Mouse (Mus musculus) cerebellum, adult 2 months (tissue): ENCODE measurements around the gene Dnah12. TPM values are rescaled to one million over a fixed set of nuclear protein-coding genes. Genes with fewer than 3 reads are reported as not detected.
A peak's percentile ranks its signal among the peaks of the same experiment; 100 is the strongest.

ENCODE experiments used
- DNase-seq, 2 experiments: peaks; one replicate each; pipeline ENCODE4 v3.0.0; 2021
- H3K27ac ChIP-seq: fragments of 200-500 bp; 2 replicates; pipeline ENCODE4 v1.5.1; 2012; ENCODE audit warnings: low read length, control low read depth, inconsistent platforms; ENCODE audit not compliant: insufficient read depth
- H3K27me3 ChIP-seq: fragments of 200-500 bp; 2 replicates; pipeline ENCODE4 v1.6.1; 2012; ENCODE audit warnings: inconsistent platforms, mild to moderate bottlenecking, low read length, moderate library complexity; ENCODE audit not compliant: control insufficient read depth, insufficient read depth
- H3K4me1 ChIP-seq: fragments of 200-500 bp; 2 replicates; pipeline ENCODE4 v1.6.1; 2011; ENCODE audit warnings: low read length; ENCODE audit not compliant: control insufficient read depth, insufficient read depth
- H3K4me3 ChIP-seq: fragments of 200-500 bp; replicated peaks from 2 replicates; pipeline ENCODE3; 2011; ENCODE audit warnings: mild to moderate bottlenecking, low read depth, low read length, control low read depth; ENCODE audit not compliant: insufficient read depth
- CTCF ChIP-seq: fragments of 200-500 bp; IDR thresholded peaks from 2 replicates; pipeline ENCODE4 v1.5.1; 2011; ENCODE audit warnings: low read depth, mild to moderate bottlenecking, control low read depth, low read length, moderate library complexity, borderline replicate concordance; ENCODE audit not compliant: insufficient read depth
- POLR2A ChIP-seq: fragments of 200-500 bp; IDR thresholded peaks from 2 replicates; pipeline ENCODE4 v1.6.1; 2011; ENCODE audit warnings: low read length, control low read depth, borderline replicate concordance; ENCODE audit not compliant: insufficient read depth
- whole genome bisulfite sequencing: fragments of 180-500 bp; shearing (Covaris S2); methylation state at CpG from one replicate; pipeline ENCODE4 v1.1.7; 2018; 5-methylcytosine and 5-hydroxymethylcytosine counted together
- polyA plus RNA-seq: library from polyadenylated mRNA; depleted of rRNA; stranded (reverse); fragments of >200 nt; gene quantifications from 2 replicates; pipeline ENCODE4 v1.2.3, GENCODE M21; 2012

The Dnah12 gene
- polyA plus RNA-seq, 1 experiment, result 0.08 TPM

DNA sequence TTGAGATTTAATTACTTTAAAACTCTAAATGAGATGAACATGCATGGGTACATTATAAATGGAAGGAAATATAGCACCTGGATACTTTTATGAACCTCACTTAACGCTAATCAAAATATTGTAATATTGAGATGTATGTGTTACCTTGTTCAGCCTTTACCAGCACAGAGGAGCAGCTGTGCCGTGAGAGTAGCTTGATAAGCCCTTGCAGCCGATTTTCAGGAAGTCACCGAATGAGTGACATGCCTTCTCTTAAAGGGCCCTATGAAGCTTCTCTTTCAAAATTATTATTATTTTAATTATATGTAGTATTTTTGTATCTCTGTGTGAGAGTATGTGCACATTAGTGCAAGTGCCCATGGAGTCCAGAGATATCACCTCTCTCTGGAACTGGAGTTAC is 75.1 kb downstream of the Dnah12 start:
- TF ChIP-seq CTCF (no peak), POLR2A (no peak)
- H3K4me1 ChIP-seq, result no peaks in the 10 kb centered on the region
- no peak overlapping the region for H3K27ac ChIP-seq
- no peaks in the 10 kb centered on the region for H3K27me3 ChIP-seq
- no peak for DNase-seq
- no peak overlapping the region for H3K4me3 ChIP-seq
- WGBS, result 79% methylated on average over 4 of the region's 4 CpGs

DNA sequence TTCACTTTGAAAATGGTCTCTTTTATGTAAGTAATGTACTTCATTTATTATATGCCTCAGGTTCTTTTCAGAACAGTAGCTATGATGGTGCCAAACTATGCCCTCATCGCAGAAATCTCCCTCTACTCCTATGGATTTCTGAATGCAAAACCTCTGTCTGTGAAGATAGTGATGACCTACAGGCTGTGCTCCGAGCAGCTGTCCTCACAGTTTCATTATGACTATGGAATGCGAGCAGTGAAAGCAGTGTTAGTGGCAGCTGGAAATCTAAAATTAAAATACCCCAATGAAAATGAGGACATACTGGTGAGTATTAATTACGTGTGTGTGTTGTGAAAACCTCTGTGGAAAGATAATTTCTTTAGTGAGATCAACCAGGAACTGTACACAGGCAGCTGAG is 80.5 kb downstream of the Dnah12 start:
- H3K27me3 ChIP-seq, result no peaks in the 10 kb centered on the region
- WGBS, result 79% methylated on average over 4 of the region's 4 CpGs
- no peak overlapping the region for H3K4me3 ChIP-seq
- no peak for DNase-seq
- H3K27ac ChIP-seq, result no peak overlapping the region
- TF ChIP-seq CTCF, result no peak
- TF ChIP-seq POLR2A, result no peak
- H3K4me1 ChIP-seq, result no peaks in the 10 kb centered on the region

DNA sequence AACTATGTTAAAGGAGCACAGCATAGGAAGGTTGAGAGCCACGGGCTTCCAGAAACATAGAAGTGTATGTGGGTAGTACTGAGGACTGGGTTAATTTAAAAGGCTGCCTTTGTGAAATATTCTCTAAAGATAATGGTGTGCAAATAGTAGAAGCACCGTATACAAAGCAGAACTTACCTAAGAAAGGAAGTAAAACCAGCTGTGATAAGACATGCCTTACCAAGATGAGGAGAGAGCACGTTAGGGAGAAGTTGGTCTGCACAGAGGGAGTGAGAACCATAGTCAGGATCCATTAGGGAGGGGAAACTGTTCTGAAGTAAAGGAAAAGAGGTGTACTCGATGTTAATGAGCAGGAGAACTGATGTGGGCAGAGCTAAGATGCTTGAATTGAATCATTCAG is 90.7 kb downstream of the Dnah12 start:
- H3K27me3 ChIP-seq, result no peaks in the 10 kb centered on the region
- WGBS, result 70% methylated on average over 4 of the region's 4 CpGs
- H3K4me3 ChIP-seq, result no peak overlapping the region
- H3K27ac ChIP-seq, result no peak overlapping the region
- TF ChIP-seq POLR2A, result no peak
- TF ChIP-seq CTCF, result no peak
- no peaks in the 10 kb centered on the region for H3K4me1 ChIP-seq
- no peak for DNase-seq

DNA sequence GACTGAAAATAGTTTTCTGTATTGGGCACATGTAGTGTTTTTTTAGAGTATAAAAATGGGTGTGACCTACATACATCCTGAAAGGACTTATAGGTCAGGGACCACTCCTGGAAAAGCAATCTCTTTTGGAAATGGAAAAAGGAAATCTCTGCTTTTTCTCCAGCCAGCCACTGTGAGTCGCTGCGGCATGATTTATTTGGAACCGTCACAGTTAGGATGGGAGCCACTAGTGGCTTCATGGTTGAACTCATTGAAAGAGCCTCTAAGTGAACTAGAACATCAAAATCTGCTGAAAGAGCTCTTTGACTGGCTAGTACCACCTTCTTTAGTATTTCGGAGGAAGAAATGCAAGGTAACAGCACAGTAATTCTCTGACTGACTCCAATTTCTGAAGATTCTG is 92.6 kb downstream of the Dnah12 start:
- no peak overlapping the region for H3K27ac ChIP-seq
- no peak for TF ChIP-seq POLR2A
- peak; percentile 19; the same call in 1 of the 2 replicates for TF ChIP-seq CTCF
- no peak overlapping the region for H3K4me3 ChIP-seq
- no peaks in the 10 kb centered on the region for H3K27me3 ChIP-seq
- WGBS, result 43% methylated on average over 4 of the region's 4 CpGs
- no peak for DNase-seq
- no peaks in the 10 kb centered on the region for H3K4me1 ChIP-seq

DNA sequence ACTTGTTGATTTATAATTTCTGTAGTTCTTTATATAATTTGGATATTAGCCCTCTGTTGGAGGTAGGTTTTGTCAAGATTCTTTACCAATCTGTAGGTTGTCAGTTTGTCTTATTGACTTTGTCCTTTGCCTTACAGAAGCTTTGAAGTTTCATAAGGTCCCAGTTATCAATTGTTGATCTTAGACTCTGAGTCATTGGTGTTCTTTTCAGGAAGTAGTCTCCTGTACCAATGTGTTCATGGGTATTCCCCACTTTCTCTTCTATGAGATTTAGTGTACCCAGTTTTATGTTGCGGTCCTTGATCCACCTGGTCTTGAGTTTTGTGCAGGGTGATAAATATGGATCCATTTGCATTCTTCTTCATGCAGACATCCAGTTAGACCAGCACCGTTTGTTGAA is 101.4 kb downstream of the Dnah12 start:
- no peak overlapping the region for H3K4me3 ChIP-seq
- no peaks in the 10 kb centered on the region for H3K4me1 ChIP-seq
- no peak overlapping the region for H3K27ac ChIP-seq
- no peaks in the 10 kb centered on the region for H3K27me3 ChIP-seq
- TF ChIP-seq CTCF, result no peak
- TF ChIP-seq POLR2A, result no peak
- DNase-seq, result no peak
- WGBS, result 93% methylated on average over 2 of the region's 2 CpGs

DNA sequence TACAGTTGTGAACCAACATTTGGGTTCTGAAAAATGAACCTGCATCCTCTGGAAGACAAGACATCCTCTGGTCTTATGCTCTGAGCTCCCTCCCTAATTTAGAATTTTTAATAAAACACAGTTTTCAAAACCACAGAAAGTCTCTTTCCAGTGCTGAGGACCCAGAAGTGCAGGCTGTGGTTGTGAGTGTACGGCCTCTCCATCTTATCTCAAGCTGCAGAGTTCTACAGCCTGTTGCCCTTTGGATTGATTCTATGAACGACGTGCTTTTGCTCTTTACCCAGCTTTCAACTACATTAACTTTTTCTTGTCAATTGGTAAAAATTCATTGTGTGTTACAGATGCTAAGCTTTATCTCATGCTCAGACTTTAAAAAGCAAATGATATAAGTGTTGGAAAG is 105.3 kb downstream of the Dnah12 start:
- Histone ChIP-seq H3K4me1 (no peaks in the 10 kb centered on the region), H3K4me3 (no peak overlapping the region), H3K27me3 (no peaks in the 10 kb centered on the region), H3K27ac (no peak overlapping the region)
- 93% methylated on average over 3 of the region's 3 CpGs for WGBS
- TF ChIP-seq CTCF (no peak), POLR2A (no peak)
- DNase-seq, result no peak

DNA sequence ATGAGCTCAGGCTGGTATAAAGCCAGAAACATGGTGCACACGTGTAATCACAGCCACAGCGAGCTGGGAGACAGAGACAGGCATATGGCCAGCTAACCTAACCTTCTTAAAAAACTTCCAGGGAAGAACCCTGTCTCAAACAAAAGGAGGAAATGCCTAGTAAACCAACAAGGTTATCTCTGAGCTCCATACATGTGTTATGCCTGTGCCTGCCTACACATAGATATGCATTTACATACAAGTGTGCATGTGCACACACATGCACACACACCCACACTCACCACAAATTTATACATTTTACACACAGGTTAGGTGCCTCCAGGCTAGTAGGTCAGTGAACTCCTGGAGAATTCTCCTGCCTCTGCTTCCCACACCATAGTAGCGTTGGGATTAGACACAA is 106.2 kb downstream of the Dnah12 start:
- WGBS, result 47% methylated on average over 3 of the region's 3 CpGs
- Histone ChIP-seq H3K27me3 (no peaks in the 10 kb centered on the region), H3K4me3 (no peak overlapping the region), H3K27ac (no peak overlapping the region), H3K4me1 (no peaks in the 10 kb centered on the region)
- DNase-seq, result no peak
- TF ChIP-seq POLR2A, result no peak
- TF ChIP-seq CTCF, result no peak

DNA sequence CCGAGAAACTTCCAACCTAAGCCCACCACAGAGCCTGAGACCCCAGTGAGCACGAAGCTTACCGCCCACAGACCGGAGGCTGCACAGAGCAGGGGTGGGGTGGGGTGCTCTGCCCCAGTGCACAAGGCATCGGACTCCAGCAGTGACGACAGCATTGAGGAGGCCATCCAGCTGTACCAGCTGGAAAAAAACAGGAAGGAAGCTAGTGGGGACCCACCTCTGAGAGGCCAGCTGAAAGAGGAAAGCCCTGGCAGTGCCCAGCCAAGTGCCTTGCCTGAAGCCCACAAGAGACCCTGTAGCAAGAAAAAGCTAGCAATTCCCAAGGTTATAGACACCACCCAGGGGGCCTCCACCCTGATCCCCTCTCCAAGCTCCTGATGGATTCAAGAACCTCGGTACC is 112.4 kb downstream of the Dnah12 start:
- H3K27ac ChIP-seq, result no peak overlapping the region
- H3K27me3 ChIP-seq, result no peaks in the 10 kb centered on the region
- WGBS, result 52% methylated on average over 7 of the region's 7 CpGs

More for the DNA sequence above, 112.4 kb downstream of the Dnah12 start:
- DNase-seq, result no peak
- Histone ChIP-seq H3K4me1 (no peaks in the 10 kb centered on the region), H3K4me3 (no peak overlapping the region)
- TF ChIP-seq POLR2A, result no peak
- no peak for TF ChIP-seq CTCF
